Mouse (Mus musculus) heart, adult 2 months (tissue): ENCODE data around the gene Rapgef2. TPM values are rescaled to one million over a fixed set of nuclear protein-coding genes. Genes with fewer than 3 reads are reported as not detected.

Experiments
- DNase-seq, 2 experiments: peaks; one replicate each; pipeline ENCODE4 v3.0.0; 2021
- H3K27ac ChIP-seq: fragments of 200-600 bp; 2 replicates; pipeline ENCODE4 v1.8.1; 2022
- H3K27me3 ChIP-seq: fragments of 200-500 bp; 2 replicates; pipeline ENCODE4 v1.6.1; 2012; ENCODE audit warnings: mild to moderate bottlenecking, low read length, inconsistent platforms, mixed read lengths; ENCODE audit not compliant: control insufficient read depth, insufficient read depth
- H3K36me3 ChIP-seq: fragments of 200-500 bp; 2 replicates; pipeline ENCODE4 v1.6.1; 2012; ENCODE audit warnings: low read length, inconsistent platforms; ENCODE audit not compliant: control insufficient read depth, insufficient read depth
- H3K4me1 ChIP-seq: fragments of 200-500 bp; 2 replicates; pipeline ENCODE4 v1.6.1; 2011; ENCODE audit warnings: low read length; ENCODE audit not compliant: control insufficient read depth, insufficient read depth
- H3K4me3 ChIP-seq: fragments of 200-600 bp; 2 replicates; pipeline ENCODE4 v1.8.1; 2022
- H3K79me2 ChIP-seq: fragments of 200-500 bp; replicated peaks from 2 replicates; pipeline ENCODE4 v1.6.1; 2012; ENCODE audit warnings: mild to moderate bottlenecking, inconsistent platforms, low read length, moderate library complexity, mixed read lengths; ENCODE audit not compliant: control insufficient read depth, insufficient read depth
- H3K9ac ChIP-seq: fragments of 200-500 bp; 2 replicates; pipeline ENCODE4 v1.6.1; 2012; ENCODE audit warnings: low read depth, mild to moderate bottlenecking, control low read depth, inconsistent platforms, low read length, mixed read lengths
- CTCF ChIP-seq: fragments of 200-600 bp; IDR thresholded peaks from 2 replicates; pipeline ENCODE4 v1.8.1; 2022; ENCODE audit warnings: antibody characterized with exemption, mild to moderate bottlenecking, moderate library complexity
- EP300 ChIP-seq: fragments of 200-500 bp; IDR thresholded peaks from 2 replicates; pipeline ENCODE4 v1.6.1; 2011; ENCODE audit warnings: low read depth, low read length, control low read depth; ENCODE audit not compliant: insufficient read depth
- POLR2A ChIP-seq: fragments of 200-500 bp; IDR thresholded peaks from 2 replicates; pipeline ENCODE4 v1.6.1; 2011; ENCODE audit warnings: mild to moderate bottlenecking, low read depth, low read length, control low read depth; ENCODE audit not compliant: insufficient read depth
- WGBS: fragments of 180-500 bp; shearing (Covaris S2); methylation state at CpG from one replicate; pipeline ENCODE4 v1.1.7; 2018; 5-methylcytosine and 5-hydroxymethylcytosine counted together
- intact Hi-C: fragments of 180-260 bp; cut with DNase I; formaldehyde crosslinking; loops from one replicate; pipeline ENCODE4 v1.15.1; 2025
- polyA plus RNA-seq: library from polyadenylated mRNA; depleted of rRNA; stranded (reverse); fragments of >200 nt; gene quantifications from 2 replicates; pipeline ENCODE4 v1.2.3, GENCODE M21; 2012
- total RNA-seq, 2 experiments: library from RNA; stranded (reverse); gene quantifications; 2 replicates each; pipeline ENCODE4 v1.2.3; 2021

Rapgef2 gene
- total and polyA plus RNA-seq, 3 experiments = 10.6 to 36.2 (median 31.7) TPM

DNA sequence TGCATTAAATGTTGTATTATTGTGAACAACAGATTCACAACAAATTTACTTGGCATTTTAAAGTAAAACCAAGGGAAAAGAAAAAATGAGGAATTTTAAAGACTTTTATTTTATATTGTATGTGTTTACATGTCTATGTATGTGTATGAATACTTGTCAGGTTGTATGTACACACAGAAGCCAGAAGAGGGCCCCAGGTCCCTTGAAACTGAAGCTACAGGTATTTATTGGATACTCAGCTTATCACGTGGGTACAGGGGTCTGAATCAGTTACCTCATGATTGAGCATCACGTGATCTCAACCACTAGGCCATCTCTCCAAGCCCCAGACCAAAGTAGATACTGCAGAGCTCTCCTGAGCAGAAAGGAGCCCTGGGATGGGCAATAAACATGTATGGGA lies 180.0 kb downstream of the Rapgef2 start:
- no peak overlapping the region for H3K4me3 ChIP-seq
- no peaks in the 10 kb centered on the region for H3K27me3 ChIP-seq
- no peak overlapping the region for H3K27ac ChIP-seq
- H3K79me2 ChIP-seq = peaks cover 6% of the 10 kb centered on the region
- intact Hi-C loops = no loop called here
- no peak for DNase-seq
- 83% methylated on average over 2 of the region's 2 CpGs for WGBS
- no peak overlapping the region for H3K9ac ChIP-seq
- H3K36me3 ChIP-seq = peaks cover 20% of the 10 kb centered on the region
- peaks cover 5% of the 10 kb centered on the region; the same call in 1 of the 2 replicates for H3K4me1 ChIP-seq
- TF ChIP-seq CTCF = peak; percentile 51
- TF ChIP-seq EP300 = no peak
- TF ChIP-seq POLR2A = no peak

DNA sequence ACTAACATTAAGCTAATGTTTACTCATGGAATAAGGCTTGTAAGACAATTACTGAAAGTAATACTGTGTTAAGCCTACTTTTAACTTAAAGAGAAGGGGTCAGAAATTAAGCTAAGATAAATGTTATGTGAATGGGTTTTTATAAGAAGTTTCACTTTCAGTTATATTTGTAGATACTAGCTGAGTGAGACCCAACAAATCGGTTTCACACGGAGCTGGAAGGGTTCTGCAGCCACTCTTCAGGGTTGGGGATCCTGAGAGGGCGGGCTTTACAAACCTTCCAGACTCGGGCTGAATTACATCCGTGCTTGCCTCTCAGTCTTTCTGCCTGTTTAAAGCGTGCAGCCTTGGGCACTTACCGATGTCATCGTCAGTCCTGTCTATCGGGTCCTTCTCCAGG lies 182.7 kb downstream of the Rapgef2 start:
- no peak overlapping the region for H3K4me3 ChIP-seq
- no peaks in the 10 kb centered on the region for H3K27me3 ChIP-seq
- H3K9ac ChIP-seq = no peak overlapping the region
- H3K27ac ChIP-seq = peak overlapping the region; percentile 4; the same call in 1 of the 2 replicates
- intact Hi-C loops = loop anchor here (5.0 kb wide), 2 partner anchors 74 to 94 kb away; no protein-coding TSS in a partner anchor
- H3K4me1 ChIP-seq = peaks cover 5% of the 10 kb centered on the region
- peaks cover 6% of the 10 kb centered on the region for H3K79me2 ChIP-seq
- peaks cover 20% of the 10 kb centered on the region for H3K36me3 ChIP-seq
- no peak for TF ChIP-seq CTCF
- no peak for TF ChIP-seq POLR2A
- TF ChIP-seq EP300 = no peak
- WGBS = 81% methylated on average over 9 of the region's 9 CpGs
- no peak for DNase-seq

DNA sequence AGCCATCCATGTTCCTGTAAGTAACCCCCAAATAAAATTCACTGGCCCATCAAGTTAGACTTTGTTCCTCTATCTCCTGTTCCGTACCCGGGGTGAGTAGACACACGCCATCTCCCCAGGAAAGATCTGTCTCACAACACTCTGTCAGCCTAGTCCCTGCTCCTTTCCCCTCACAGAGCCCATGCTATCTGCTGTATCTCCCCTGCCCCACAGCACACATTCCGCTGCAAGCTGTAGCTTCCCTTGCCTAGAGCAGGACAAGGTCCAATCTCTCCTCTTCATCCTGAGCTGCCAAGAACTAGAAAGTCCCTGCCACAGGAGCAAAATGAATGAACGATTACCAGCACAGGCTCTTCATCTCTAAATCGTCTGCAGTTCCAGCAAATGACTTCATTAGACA lies 184.6 kb downstream of the Rapgef2 start:
- H3K4me3 ChIP-seq = no peak overlapping the region
- TF ChIP-seq POLR2A (no peak), EP300 (no peak), CTCF (no peak)
- H3K36me3 ChIP-seq = peaks cover 23% of the 10 kb centered on the region
- no peaks in the 10 kb centered on the region for H3K27me3 ChIP-seq
- H3K9ac ChIP-seq = no peak overlapping the region
- DNase-seq = no peak
- peaks cover 5% of the 10 kb centered on the region; the same call in 1 of the 2 replicates for H3K79me2 ChIP-seq
- no peak overlapping the region; the same call in 1 of the 2 replicates for H3K27ac ChIP-seq
- H3K4me1 ChIP-seq = peaks cover 5% of the 10 kb centered on the region
- intact Hi-C loops = loop anchor here (5.0 kb wide), 2 partner anchors 76 to 96 kb away; no protein-coding TSS in a partner anchor
- WGBS = 52% methylated on average over 6 of the region's 6 CpGs

DNA sequence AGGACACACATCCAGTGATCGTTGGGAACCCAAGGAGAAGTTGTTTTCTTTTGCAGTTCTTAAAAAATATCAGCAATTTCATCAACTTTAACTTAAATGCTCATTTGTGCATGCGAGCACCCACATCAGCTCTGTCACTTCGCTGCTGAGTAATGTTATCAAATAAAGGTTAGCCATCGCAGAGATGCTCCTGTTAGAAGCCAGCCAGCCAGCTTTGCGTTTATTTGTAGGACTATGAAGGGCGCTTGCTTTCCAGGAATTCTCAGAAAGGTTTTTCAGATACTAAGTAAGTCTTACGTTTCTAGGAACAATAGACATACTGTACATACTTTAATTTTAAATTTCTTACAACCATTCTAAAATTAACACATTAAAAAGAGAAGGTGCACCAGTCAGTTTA lies 185.5 kb downstream of the Rapgef2 start:
- DNase-seq = no peak
- H3K36me3 ChIP-seq = peaks cover 23% of the 10 kb centered on the region
- H3K79me2 ChIP-seq = peaks cover 3% of the 10 kb centered on the region; the same call in 1 of the 2 replicates
- no peak overlapping the region for H3K4me3 ChIP-seq
- H3K27me3 ChIP-seq = no peaks in the 10 kb centered on the region
- H3K27ac ChIP-seq = no peak overlapping the region
- peaks cover 5% of the 10 kb centered on the region for H3K4me1 ChIP-seq
- no peak overlapping the region for H3K9ac ChIP-seq
- TF ChIP-seq EP300 = no peak
- no peak for TF ChIP-seq CTCF
- TF ChIP-seq POLR2A = no peak
- 67% methylated on average over 7 of the region's 7 CpGs for WGBS
- intact Hi-C loops = loop anchor here (5.0 kb wide), 2 partner anchors 76 to 96 kb away; no protein-coding TSS in a partner anchor

DNA sequence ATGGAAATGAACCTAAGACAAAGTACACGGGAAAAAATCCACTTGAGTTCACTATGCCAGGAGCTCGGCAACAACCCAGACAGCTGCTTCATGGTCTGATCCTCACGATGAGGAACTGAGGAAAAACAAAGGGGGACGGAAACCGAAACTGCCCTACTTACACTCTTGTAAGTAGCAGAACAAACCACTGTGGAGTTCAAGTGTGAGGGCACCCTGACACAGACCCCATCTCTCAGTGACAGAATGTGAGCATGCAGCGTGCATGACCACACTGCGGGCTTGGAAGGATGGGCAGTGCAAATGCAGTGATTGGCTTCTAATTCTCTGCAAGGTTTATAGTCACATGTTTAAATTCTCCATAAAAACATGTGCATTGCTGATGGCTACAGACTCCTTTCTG lies 197.2 kb downstream of the Rapgef2 start:
- 74% methylated on average over 7 of the region's 7 CpGs for WGBS
- intact Hi-C loops = no loop called here
- H3K9ac ChIP-seq = no peak overlapping the region
- peaks cover 24% of the 10 kb centered on the region for H3K36me3 ChIP-seq
- H3K27ac ChIP-seq = no peak overlapping the region
- H3K4me3 ChIP-seq = no peak overlapping the region
- H3K4me1 ChIP-seq = no peaks in the 10 kb centered on the region; the same call in 1 of the 2 replicates
- no peak for DNase-seq
- H3K79me2 ChIP-seq = no peaks in the 10 kb centered on the region
- no peaks in the 10 kb centered on the region for H3K27me3 ChIP-seq
- no peak for TF ChIP-seq POLR2A
- TF ChIP-seq CTCF = no peak
- no peak for TF ChIP-seq EP300

DNA sequence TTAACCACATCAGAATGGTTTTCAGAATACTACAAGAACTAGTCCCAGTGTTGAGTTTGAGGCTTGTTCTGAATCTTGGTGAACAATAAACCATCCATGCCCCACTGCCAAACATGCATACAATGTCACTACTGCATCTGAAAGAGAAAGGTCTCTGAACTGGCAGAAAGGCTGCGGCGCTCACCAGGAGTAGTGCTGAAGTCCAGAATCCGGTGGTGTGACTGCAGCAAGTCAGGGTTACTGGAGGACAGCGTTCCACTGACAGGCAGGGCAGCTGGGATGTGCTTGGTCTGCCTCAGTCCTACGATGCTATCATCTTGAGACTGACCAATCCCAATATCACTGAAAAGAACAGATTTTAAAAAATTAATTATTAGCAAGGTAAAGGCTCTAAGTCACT lies 197.9 kb downstream of the Rapgef2 start:
- TF ChIP-seq CTCF = no peak
- TF ChIP-seq POLR2A = no peak
- no peak for TF ChIP-seq EP300
- peaks cover 24% of the 10 kb centered on the region for H3K36me3 ChIP-seq
- H3K79me2 ChIP-seq = no peaks in the 10 kb centered on the region
- H3K27ac ChIP-seq = no peak overlapping the region
- DNase-seq = no peak
- no peaks in the 10 kb centered on the region; the same call in 1 of the 2 replicates for H3K4me1 ChIP-seq
- H3K27me3 ChIP-seq = no peaks in the 10 kb centered on the region
- intact Hi-C loops = no loop called here
- H3K4me3 ChIP-seq = no peak overlapping the region
- no peak overlapping the region for H3K9ac ChIP-seq
- 85% methylated on average over 5 of the region's 5 CpGs for WGBS
